Mouse (Mus musculus) hindbrain, embryonic 11.5 days (tissue): ENCODE data around the gene Cyp2d22. TPM values are rescaled to one million over a fixed set of nuclear protein-coding genes. Genes with fewer than 3 reads are reported as not detected.
"Not testable (repeated sequence)": the region's sequence is repeated elsewhere in the genome, so short reads cannot be mapped to it uniquely, and the experiment has no call there.

Source experiments
- ATAC-seq: fragments of 200-750 bp; cut with Nextera tagmentation; 2 replicates; pipeline ENCODE4 v1.8.0; 2017; ENCODE audit warnings: mild to moderate bottlenecking, moderate TSS enrichment, moderate library complexity; ENCODE audit not compliant: low FRiP score
- DNase-seq: peaks from one replicate; pipeline ENCODE4 v3.0.0-alpha.2; 2015; ENCODE audit warnings: low spot score
- H3K27ac ChIP-seq: fragments of 300-500 bp; sonication (generic); 2 replicates; pipeline ENCODE4 v1.5.1; 2014; ENCODE audit warnings: mild to moderate bottlenecking, low read depth, low read length
- H3K27me3 ChIP-seq: fragments of 300-500 bp; sonication (generic); 2 replicates; pipeline ENCODE4 v1.6.1; 2014; ENCODE audit warnings: mild to moderate bottlenecking, low read length, moderate library complexity, mixed read lengths; ENCODE audit not compliant: control insufficient read depth, insufficient read depth
- H3K36me3 ChIP-seq: fragments of 300-500 bp; sonication (generic); 2 replicates; pipeline ENCODE4 v1.6.1; 2014; ENCODE audit warnings: mild to moderate bottlenecking, low read length, moderate library complexity, mixed read lengths; ENCODE audit not compliant: control insufficient read depth, insufficient read depth
- H3K4me1 ChIP-seq: fragments of 300-500 bp; sonication (generic); replicated peaks from 2 replicates; pipeline ENCODE4 v1.6.1; 2014; ENCODE audit warnings: low read length, mixed read lengths; ENCODE audit not compliant: control insufficient read depth, insufficient read depth
- H3K4me2 ChIP-seq: fragments of 300-500 bp; sonication (generic); replicated peaks from 2 replicates; pipeline ENCODE4 v1.6.1; 2014; ENCODE audit warnings: mild to moderate bottlenecking, low read depth, low read length
- H3K4me3 ChIP-seq: fragments of 300-500 bp; sonication (generic); 2 replicates; pipeline ENCODE4 v1.5.1; 2014; ENCODE audit warnings: low read depth, low read length
- H3K9ac ChIP-seq: fragments of 300-500 bp; sonication (generic); 2 replicates; pipeline ENCODE4 v1.6.1; 2014; ENCODE audit warnings: low read depth, low read length
- H3K9me3 ChIP-seq: fragments of 300-500 bp; sonication (generic); 2 replicates; pipeline ENCODE4 v1.6.1; 2016; ENCODE audit warnings: low read length; ENCODE audit not compliant: control insufficient read depth
- WGBS: fragments of 180-500 bp; shearing (Covaris S2); extraction: QIAGEN DNeasy Blood & Tissue Kit; methylation state at CpG from one replicate; pipeline ENCODE4 v1.1.7; 2014; 5-methylcytosine and 5-hydroxymethylcytosine counted together
- polyA plus RNA-seq: library from polyadenylated mRNA; unstranded; fragments of >200 nt; fragmentation: Nextera tagmentation; extraction: Ambion mirVana; gene quantifications from 2 replicates; pipeline ENCODE4 v1.2.1, GENCODE M21; 2014

Gene Cyp2d22
- polyA plus RNA-seq, 1 experiment from 2014 or later, result 2.1 TPM

DNA sequence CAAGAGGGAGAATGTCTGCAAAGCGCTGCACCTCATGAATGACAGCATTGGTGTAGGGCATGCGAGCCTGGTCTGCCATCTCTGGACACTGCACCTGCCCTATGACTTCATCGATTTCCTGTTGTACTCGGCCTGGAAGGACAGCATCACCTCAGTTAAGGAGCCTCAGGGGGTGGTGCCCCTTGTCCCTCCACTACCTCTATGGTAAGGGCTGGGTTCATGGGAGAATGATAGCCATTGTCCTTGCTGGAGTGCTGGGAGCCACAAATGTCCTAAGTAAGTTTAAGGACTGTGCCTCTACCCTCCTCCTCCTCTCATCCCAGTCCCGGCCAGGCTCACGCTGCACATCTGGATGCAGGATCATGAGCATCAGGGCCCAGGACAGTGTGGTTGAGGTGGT is 7.6 kb downstream of the Cyp2d22 start:
- 84% methylated on average over 6 of the region's 6 CpGs for WGBS
- H3K4me1 ChIP-seq, result no peaks in the 10 kb centered on the region
- DNase-seq (no peak), ATAC-seq (no peak)
- no peaks in the 10 kb centered on the region for H3K9me3 ChIP-seq
- no peak overlapping the region for H3K4me2 ChIP-seq
- H3K9ac ChIP-seq, result no peak overlapping the region
- no peak overlapping the region for H3K27ac ChIP-seq
- no peak overlapping the region for H3K4me3 ChIP-seq
- H3K27me3 ChIP-seq, result no peaks in the 10 kb centered on the region
- no peaks in the 10 kb centered on the region for H3K36me3 ChIP-seq

DNA sequence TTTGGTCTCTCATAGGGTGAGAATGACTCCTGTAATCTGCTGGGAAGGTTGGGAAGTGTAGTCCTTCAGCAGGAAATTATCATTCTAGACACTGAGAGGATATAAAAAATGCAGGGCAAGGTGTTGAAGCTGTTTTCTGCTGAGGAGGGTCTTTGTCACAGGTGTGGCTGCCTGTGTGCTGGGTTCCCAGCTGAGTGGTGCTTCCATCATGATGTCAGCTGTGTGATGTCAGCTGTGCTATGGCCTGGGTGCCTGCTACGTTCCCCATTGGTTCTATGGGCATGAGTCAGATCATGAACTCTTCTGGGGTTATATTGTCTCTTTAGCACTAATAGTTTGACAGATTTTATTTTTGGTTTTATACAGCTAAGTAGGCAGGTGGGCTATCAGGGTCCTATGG is 11.2 kb downstream of the Cyp2d22 start:
- H3K4me1 ChIP-seq, result no peaks in the 10 kb centered on the region
- H3K27ac ChIP-seq, result no peak overlapping the region
- DNase-seq (no peak), ATAC-seq (no peak)
- H3K4me2 ChIP-seq, result no peak overlapping the region
- H3K27me3 ChIP-seq, result no peaks in the 10 kb centered on the region
- no peak overlapping the region for H3K9ac ChIP-seq
- no peaks in the 10 kb centered on the region for H3K9me3 ChIP-seq
- WGBS, result 77% methylated on average over 1 of the region's 1 CpGs
- no peaks in the 10 kb centered on the region for H3K36me3 ChIP-seq
- no peak overlapping the region for H3K4me3 ChIP-seq

DNA sequence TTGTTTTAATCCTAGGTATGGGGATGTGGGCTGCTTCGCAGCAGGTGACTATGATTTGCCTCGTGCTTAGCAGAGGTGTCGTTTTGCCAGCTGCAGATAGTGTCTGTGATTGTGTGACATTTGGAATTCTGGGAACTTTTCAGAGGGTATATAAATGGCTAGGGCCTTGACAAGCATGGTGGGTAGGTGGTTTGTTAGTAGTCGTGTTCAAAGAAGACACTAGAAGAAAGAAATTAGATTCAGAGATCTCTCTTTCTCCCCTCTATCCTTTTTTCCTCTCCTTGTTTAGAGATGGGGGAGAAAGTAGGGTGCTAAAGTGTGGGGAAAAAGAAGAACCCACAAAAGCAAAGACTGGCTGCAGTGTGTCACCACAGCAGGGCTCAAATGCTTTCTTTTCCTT is 11.9 kb downstream of the Cyp2d22 start:
- Histone ChIP-seq H3K9me3 (no peaks in the 10 kb centered on the region), H3K27me3 (no peaks in the 10 kb centered on the region), H3K4me2 (no peak overlapping the region), H3K27ac (no peak overlapping the region), H3K4me1 (no peaks in the 10 kb centered on the region), H3K36me3 (no peaks in the 10 kb centered on the region), H3K4me3 (no peak overlapping the region), H3K9ac (no peak overlapping the region)
- DNase-seq (no peak), ATAC-seq (no peak)
- WGBS, result 90% methylated on average over 4 of the region's 4 CpGs

DNA sequence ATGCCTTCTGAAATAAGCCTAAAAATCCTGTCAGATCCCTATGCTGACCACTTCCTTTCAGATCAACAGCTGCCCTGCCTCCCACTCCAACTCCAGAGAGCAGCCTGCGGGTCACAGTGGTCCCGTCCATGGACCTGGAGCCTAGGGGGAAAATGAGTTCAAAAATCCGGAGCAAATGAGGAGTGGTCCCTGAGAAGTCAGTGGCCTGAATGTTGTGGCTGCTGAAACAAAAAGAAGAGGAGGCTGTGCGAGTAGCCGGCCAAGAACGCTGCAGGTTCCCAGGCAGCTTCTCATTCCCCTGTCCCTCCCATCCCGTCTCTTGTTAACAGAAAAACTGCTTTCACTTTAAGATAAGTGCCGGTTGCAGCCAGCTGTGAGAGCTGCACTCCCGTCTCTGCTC is 15.5 kb downstream of the Cyp2d22 start:
- WGBS, result 10% methylated on average over 6 of the region's 9 CpGs

DNA sequence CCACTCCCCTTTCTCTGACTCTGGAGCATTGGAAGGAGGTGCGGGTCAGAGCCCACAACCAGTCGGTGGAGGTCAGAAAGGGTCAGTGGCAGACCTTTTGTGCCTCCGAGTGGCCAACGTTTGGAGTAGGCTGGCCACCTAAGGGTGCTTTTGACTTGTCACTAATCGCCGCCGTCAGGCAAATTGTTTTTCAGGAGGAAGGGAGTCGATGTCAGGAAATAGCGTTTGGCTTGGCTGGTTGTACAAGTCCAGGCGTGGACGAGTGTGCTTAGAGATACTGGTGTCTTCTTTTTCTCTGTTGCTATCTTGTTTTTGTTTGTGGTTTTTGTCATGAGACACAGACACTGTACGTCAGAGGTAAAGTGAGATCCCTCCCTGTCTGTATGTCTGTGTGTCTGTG is 16.3 kb downstream of the Cyp2d22 start:
- H3K9me3 ChIP-seq, ATAC-seq, H3K4me1 ChIP-seq, DNase-seq, H3K4me3 ChIP-seq, H3K4me2 ChIP-seq, H3K36me3 ChIP-seq, H3K9ac ChIP-seq, H3K27me3 ChIP-seq, H3K27ac ChIP-seq: not testable (repeated sequence)
- WGBS, result 74% methylated on average over 7 of the region's 12 CpGs

More for the DNA sequence above, 15.5 kb downstream of the Cyp2d22 start:
- H3K27ac ChIP-seq, H3K4me1 ChIP-seq, H3K27me3 ChIP-seq, ATAC-seq, H3K36me3 ChIP-seq, H3K9me3 ChIP-seq, DNase-seq, H3K9ac ChIP-seq, H3K4me2 ChIP-seq, H3K4me3 ChIP-seq: not testable (repeated sequence)

DNA sequence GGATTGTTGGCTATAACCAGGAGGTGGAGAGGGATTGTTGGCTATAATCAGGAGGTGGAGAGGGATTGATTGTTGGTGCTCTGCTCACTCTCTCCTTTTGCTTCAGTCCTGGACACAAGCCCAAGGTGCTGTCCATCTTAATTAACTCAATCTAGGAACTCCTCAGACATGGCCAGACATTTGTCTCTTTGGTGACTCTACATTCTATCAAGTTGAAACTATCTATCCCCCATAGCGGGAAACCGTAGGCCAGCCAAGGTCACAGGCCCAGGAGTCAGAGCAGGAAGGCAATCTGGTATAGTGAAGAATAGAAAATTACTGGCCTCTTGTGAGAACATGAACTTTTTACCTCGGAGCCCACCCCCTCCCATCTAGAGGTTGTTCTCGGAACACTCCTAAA is 17.8 kb downstream of the Cyp2d22 start:
- ATAC-seq, result no peak

DNA sequence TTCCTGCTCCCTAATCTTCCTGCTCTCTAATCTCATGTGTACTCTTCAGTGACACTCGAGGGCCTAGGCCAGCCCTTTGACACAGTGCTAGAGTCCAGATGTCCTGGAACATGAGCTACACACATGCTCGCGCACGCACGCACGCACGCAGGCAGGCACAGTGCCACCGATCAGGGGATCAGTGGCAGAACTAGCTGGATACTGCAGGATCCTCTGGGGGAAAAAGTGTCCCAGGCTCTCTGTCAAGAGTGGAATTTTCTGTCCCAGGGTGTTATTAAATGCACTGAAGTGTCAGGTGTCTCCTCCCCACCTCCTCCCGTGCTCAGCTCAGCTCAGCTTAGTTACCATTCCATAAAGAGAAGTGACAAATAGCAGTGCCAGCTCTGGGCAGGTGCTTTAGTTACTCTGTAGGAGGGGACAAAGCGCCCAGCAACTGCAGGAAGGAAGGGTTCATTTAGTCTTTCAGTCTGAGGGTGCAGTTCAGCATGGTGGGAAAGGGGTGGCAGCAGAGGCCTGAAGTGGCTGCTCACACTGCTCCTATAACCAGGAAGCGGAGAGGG is 18.5 kb downstream of the Cyp2d22 start:
- H3K9ac ChIP-seq, result no peak overlapping the region
- WGBS, result 84% methylated on average over 11 of the region's 11 CpGs
- no peak overlapping the region for H3K4me3 ChIP-seq
- ATAC-seq (no peak), DNase-seq (no peak)
- no peak overlapping the region for H3K4me2 ChIP-seq
- H3K27me3 ChIP-seq, result no peaks in the 10 kb centered on the region
- no peaks in the 10 kb centered on the region for H3K36me3 ChIP-seq
- H3K27ac ChIP-seq, result no peak overlapping the region
- no peaks in the 10 kb centered on the region for H3K9me3 ChIP-seq
- no peaks in the 10 kb centered on the region for H3K4me1 ChIP-seq

More for the DNA sequence above, 17.8 kb downstream of the Cyp2d22 start:
- no peaks in the 10 kb centered on the region for H3K36me3 ChIP-seq
- H3K27me3 ChIP-seq, result no peaks in the 10 kb centered on the region
- H3K4me1 ChIP-seq, result no peaks in the 10 kb centered on the region
- no peak overlapping the region for H3K27ac ChIP-seq
- no peaks in the 10 kb centered on the region for H3K9me3 ChIP-seq
- H3K4me3 ChIP-seq, result no peak overlapping the region
- H3K9ac ChIP-seq, result no peak overlapping the region
- WGBS, result 90% methylated on average over 3 of the region's 4 CpGs
- no peak overlapping the region for H3K4me2 ChIP-seq
- no peak for DNase-seq

DNA sequence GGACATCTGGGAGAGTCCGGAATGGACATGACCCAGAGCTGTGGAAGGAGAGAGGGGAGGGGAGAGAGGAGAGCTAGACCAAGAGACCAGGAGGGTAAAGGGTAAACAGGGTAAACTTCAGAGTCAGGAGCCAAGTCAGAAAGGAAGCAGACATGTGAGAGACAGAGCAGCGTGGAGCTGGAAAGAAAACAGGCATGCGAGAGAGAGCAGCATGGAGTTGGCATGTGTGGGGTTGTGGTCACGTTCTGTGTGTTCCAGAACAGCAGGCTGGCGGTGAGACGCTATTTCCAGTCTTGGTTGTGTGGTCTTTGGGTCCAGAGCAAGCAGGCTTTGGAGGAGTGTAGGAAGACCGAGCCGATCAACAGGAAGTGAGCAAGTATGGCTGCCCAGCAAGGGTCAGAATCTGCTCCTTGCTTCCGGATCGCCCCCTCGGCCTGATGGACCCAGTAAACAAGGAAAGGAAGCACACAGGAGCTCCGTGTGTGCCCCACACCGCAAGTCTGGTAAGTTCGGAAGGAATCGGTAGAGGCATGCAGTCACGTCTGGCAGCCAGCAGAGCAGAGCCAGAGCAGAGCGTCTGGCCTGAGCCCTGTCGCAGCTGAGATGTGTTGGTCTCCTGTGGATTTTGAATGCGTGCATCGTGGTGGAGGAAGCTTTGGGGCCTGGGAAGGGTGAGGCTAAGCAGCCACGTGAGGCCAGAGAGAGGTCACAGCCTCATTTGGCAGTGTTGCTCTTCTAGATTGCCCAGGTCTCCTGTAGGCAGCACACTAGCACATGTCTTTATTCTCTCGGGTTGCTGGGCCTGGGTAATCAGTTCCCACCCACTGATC is 21.4 kb downstream of the Cyp2d22 start:
- Histone ChIP-seq H3K27ac (no peak overlapping the region), H3K36me3 (no peaks in the 10 kb centered on the region), H3K27me3 (no peaks in the 10 kb centered on the region), H3K4me3 (no peak overlapping the region), H3K9me3 (no peaks in the 10 kb centered on the region), H3K4me1 (no peaks in the 10 kb centered on the region), H3K4me2 (no peak overlapping the region), H3K9ac (no peak overlapping the region)
- 65% methylated on average over 22 of the region's 22 CpGs for WGBS
- DNase-seq, result no peak
- ATAC-seq, result no peak
